Mouse (Mus musculus) adrenal gland, adult 2 months (tissue): ENCODE measurements around the gene Rilp. TPM values are rescaled to one million over a fixed set of nuclear protein-coding genes. Genes with fewer than 3 reads are reported as not detected.

Source experiments
- DNase-seq: peaks from one replicate; pipeline ENCODE4 v3.0.0; 2021
- polyA plus RNA-seq: library from polyadenylated mRNA; depleted of rRNA; stranded (reverse); fragments of >200 nt; gene quantifications from 2 replicates; pipeline ENCODE4 v1.2.3, GENCODE M21; 2012
- total RNA-seq, 2 experiments: library from RNA; stranded (reverse); gene quantifications; 2 replicates each; pipeline ENCODE4 v1.2.3; 2021

Gene Rilp
- total and polyA plus RNA-seq, 3 experiments: 8.8 to 13.2 (median 12.1) TPM

GRCm38 (mm10) chr11:75487496-75487895 lies 22.4 kb upstream of the Rilp start:
- no peak for DNase-seq

GRCm38 (mm10) chr11:75494296-75495049 lies 15.4 kb upstream of the Rilp start:
- no peak for DNase-seq

DNA sequence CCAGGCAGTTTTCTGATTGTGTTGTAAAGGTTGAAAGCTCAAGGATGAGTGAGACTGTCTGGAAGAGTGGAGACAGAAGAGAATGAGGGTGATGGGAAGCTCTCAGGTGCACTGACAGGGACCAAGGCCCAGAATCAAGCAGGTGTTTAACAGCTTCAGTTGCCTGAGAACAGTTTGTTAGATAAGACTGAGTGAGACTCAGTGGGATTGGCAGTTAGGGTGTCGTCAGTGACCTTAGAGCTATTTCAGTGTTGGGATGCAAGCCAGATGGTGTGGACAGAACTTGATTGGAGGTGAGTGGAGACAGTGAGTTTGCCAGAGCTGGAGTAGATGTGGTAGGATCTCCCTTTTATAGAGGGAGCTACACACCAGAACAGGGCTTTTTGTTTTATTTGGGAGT lies 11.8 kb upstream of the Rilp start:
- peak; percentile 49 for DNase-seq

- DNase-seq: no peak
Observed at GRCm38 (mm10) chr11:75508162-75508561, 1.7 kb upstream of the Rilp start.

DNA sequence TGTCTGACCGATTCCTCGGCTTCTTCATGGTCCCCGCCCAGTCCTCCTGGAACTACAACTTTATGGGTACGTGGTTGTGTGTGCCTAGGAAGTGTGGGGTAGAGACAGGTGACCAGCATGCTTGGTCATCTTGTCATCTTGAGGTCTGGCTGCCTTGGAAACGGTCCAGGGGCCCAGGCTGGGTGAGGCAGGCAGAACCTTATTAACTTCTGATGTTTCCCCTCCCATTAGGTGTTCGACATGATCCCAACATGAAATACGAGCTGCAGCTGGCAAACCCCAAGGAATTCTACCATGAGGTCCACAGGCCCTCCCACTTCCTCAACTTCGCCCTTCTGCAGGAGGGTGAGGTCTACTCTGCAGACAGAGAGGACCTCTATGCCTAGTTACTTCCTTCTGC lies 990 bp upstream of the Rilp start:
- no peak for DNase-seq

- peak; percentile 95 for DNase-seq
Observed at GRCm38 (mm10) chr11:75510627-75510993, 716 bp downstream of the Rilp start.

- DNase-seq: peak; percentile 49
Observed at GRCm38 (mm10) chr11:75511213-75511612, 1.3 kb downstream of the Rilp start.

- DNase-seq: no peak
Observed at GRCm38 (mm10) chr11:75512301-75513018, 2.6 kb downstream of the Rilp start.

DNA sequence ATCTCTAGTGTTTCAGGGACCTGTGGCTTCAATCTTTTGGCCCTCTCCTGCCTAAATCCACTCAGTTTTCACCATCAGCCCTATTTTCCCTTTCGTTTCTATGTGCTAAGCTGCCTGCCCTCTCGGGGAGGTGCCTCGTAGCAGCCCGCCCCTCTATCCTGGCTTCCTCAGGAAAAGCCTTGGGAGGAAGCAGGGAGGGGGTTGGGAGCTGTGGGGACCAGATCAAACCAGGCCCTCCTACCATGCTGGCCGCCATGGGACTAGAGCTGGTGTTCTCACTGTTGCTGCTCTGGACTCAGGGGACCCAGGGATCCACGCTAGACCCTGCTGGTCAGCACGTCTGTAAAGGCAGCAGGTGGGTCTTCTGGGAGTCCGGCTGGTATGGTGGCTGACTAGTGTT lies 3.4 kb downstream of the Rilp start, which contains the start of gene Scarf1:
Gene Scarf1 (plus strand): TSS at position 205 of the 400 bp plus-strand sequence.
- DNase-seq: peak; percentile 70

DNA sequence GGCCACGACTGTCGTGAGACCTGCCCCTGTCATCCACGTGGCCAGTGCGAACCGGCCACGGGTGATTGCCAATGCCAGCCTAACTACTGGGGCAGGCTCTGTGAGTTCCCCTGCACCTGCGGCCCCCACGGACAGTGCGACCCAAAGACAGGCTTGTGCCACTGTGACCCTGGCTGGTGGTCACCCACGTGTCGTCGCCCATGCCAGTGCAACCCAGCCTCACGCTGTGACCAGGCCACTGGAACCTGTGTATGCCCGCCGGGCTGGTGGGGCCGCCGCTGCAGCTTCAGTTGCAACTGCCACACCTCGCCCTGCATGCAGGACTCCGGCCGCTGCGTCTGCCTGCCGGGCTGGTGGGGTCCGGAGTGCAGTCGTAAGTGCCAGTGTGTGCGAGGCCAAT lies 5.3 kb downstream of the Rilp start:
- DNase-seq: no peak

GRCm38 (mm10) chr11:75519834-75520633 lies 10.1 kb downstream of the Rilp start:
- DNase-seq: no peak

- no peak for DNase-seq
Observed at GRCm38 (mm10) chr11:75521609-75522008, 11.7 kb downstream of the Rilp start.

DNA sequence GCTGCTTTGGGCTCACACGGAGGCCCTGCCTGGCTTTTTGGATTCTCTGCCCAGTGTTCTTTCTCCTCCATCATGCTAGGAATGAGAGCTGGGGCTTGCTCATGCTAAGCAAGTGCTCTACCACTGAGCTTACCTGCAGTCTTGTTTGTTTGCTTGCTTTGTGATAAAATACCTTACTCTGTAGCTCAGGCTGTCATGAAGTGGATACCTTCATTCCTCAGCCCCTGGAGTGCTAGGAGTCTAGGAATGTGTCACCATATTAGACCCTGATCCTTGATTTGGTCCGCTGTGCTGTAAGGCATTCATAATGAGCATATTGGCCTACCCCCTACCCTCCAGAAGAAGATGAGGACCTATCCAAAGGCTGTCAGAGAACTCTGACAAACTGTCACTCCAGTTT lies 12.9 kb downstream of the Rilp start:
- DNase-seq: no peak

DNA sequence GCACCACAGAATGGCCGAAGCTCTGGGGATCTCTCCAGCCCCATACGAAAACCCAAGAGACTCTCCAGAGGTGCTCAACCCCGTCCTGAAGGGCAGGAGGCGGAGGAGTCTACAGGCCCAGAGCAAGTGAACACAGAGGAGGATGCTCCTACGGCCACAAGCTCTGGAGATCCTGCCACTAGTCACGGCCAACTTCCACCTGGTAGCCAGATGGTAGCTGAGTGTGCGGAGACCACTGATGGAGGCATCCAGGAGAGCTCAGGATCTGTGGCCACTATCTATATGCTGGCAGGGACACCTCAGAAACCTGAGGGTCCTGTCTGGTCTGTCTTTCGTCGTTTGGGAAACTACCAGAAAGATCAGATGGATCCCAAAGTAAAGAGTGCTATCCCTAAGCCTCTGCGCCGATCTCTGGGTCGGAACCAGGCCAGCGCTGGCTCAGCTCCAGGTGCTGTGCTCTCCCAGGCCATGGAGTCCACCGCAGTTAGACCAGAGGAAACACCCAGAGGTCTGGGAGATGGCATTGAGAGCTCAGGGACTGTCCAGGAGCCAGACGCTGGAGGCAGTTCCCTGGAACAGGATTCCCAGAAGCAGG lies 15.7 kb downstream of the Rilp start:
- no peak for DNase-seq

GRCm38 (mm10) chr11:75526943-75527342 lies 17.0 kb downstream of the Rilp start:
- DNase-seq: no peak

- no peak for DNase-seq
Observed at GRCm38 (mm10) chr11:75529771-75530170, 19.9 kb downstream of the Rilp start.

GRCm38 (mm10) chr11:75530325-75530724 lies 20.4 kb downstream of the Rilp start:
- peak; percentile 95 for DNase-seq

DNA sequence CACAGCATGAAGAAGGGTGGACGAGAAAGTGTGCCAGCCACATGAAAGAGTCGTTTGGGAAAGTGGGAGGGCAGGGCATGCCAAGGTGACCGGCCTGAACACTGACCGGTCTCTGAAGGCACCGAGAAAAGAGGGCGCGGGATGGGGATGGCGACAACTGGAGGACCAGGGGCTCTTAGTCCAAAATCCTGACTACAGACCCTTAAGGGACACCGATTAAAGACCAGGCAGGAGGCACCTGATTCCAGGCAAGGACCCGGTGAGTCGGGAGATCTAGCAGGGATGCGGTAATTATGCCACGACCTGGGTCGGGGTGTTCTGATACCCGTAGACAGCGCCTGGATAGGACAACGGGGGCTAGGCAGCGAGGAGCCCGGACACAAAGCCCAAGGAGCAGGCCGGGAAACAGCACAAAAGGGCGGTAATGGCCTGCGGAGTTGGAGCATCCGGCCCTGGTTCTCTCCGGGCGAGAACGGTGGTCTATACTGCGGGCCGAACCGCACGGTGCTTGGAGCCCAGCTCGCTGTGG lies 21.0 kb downstream of the Rilp start:
- no peak for DNase-seq

- peak; percentile 97 for DNase-seq
Observed at GRCm38 (mm10) chr11:75531469-75532242, 21.8 kb downstream of the Rilp start, which contains the start of gene Slc43a2. TSS of gene Slc43a2 (plus strand) at chr11:75531694.

DNA sequence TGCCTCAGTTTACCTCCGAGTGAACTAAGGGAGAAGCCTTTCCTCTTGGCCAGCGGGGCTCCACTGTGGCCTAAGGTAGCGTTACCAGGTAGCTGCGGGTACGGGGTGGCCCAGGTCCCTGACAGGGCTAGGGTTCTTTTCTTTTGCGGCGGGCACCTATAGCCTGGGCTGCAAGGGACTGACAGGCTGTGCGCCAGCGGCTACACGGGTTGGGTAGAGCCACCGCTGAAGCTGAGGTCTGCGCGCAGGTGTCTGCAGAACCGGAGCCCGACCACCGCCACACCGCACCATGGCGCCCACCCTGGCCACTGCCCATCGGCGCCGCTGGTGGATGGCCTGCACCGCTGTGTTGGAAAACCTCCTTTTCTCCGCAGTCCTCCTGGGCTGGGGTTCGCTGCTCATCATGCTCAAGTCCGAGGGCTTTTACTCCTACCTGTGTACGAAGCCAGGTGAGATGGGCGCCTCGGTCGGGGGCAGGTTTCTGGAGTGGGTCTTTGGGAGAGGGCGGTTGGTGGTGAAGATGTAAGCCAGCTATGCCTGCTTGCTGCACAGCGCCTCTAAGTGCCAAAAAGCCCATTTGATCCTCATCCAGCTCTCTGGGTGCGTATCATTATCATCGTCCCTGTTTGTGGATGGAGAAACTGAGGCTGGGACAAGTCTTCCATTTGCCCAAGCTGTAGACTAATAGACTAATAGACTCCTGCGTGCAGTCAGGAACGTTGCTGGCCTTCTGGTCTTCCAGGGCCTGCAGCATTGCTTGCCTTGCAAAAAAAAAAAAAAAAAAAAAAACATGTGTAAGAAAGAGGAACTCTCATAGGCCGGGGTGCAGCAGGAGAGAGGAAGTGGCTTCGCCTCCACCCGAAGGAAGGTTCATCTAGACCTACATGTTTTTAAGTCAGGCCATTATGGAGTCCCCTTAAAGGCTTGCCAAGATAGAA lies 22.7 kb downstream of the Rilp start:
- DNase-seq: peak; percentile 35
